Mouse (Mus musculus): ENCODE measurements at regions not wholly inside any gene's neighbourhood (a gene's known extent, or its start where the extent isn't known, plus 50 kb on each side); places are given as distances from the start of the nearest gene placed in this dataset.

- TF ChIP-seq CTCF (IDR thresholded peaks at IDR 0.05; ENCODE audit: control insufficient read depth, insufficient read depth, insufficient read length) (no peak), MAX (IDR thresholded peaks at IDR 0.05) (no peak), USF1 (IDR thresholded peaks at IDR 0.05; ENCODE audit: low read depth) (no peak), MYOD1 (IDR thresholded peaks at IDR 0.05; ENCODE audit: control insufficient read depth, insufficient read length, low read depth) (no peak), FOSL1 (IDR thresholded peaks at IDR 0.05; ENCODE audit: insufficient read depth, low read length, poor library complexity, severe bottlenecking) (no peak), CEBPB (IDR thresholded peaks at IDR 0.05; ENCODE audit: low read depth) (no peak)
Measured at GRCm38 (mm10) chr7:125354956-125355355, 89.5 kb upstream of the Kdm8 start.

Measured in C2C12 (cell line).